Mouse (Mus musculus): ENCODE results near the gene Ank3.

Ank3 gene

DNA sequence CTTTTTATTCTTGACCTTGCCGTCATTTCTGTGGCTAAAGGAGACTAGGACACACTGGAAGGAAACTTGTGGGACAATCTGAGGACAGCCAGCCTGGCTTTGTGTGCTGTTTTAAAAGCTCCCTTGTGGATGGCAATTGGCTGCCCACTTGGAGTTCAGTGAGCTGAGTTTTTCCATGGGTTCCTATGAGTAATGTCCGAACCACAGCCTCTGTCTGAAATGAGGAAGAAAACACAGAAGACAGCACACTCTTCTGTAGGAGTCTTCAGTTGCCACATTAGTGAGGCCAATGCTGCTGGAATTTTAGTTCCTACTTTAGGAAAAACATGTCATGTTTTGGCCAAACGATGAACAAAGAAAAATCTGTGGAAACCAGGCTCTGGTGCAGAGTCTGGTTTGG is 380.7 kb downstream of the Ank3 start:
- no peak for DNase-seq (ENCODE audit: low read depth)

DNA sequence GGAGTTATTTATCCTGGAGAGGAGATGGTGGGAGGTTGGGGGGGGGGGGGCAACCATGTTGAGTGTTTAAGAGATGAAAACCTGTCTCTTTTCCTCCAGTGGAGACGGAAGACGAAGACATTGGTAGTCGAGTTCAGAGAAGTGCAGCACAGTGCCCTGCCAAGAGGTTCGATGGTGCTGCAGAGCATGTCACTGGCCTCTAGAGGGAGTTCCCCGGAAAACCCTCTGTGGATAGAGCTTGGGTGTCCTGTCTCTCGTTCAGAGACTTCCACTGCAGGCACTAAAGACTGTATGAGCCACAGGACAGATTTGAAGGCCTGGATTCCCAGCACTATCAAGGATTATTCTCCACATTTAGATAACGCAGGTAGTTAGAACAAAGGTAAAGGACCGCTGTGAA is 382.9 kb downstream of the Ank3 start:
- no peak for DNase-seq (ENCODE audit: low read depth)

DNA sequence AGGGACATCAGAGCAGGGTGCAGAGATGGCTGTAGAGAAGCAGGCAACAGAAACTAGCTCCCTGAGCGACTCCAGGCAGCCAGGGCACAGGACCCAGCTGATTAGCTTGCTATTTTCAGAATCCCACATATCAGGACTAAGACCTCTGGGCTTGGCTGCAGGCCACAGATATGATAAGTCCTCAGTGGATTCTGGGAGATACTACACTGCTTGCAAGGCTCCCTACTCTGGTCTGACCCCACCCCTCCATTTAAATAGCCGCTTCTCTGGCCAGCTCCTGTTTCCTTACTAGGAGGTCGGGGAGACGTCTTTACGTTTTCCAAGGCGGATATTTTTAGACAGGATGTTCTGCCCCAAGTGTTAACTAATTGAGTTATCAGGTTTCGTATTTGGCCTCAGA is 386.7 kb downstream of the Ank3 start:
- no peak for DNase-seq (ENCODE audit: low read depth)

DNA sequence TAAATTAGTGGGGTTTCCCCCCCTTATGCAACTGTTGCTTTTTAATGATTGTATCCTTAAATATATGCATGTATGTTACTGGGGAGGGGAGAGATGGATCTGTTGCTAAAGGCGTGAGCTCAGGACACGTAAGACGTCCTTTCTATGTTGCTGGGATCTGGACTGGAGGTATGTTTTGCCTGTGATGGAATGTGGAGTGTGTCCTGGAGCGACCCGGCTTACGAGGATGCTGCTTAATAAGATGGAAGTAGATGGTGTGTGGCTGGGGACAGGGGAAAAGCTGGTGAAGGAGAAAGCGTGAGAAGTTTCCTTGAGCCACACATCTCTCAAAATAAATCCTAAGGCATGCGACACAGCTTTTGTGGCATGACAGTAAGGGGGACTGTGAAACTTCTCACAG is 387.1 kb downstream of the Ank3 start:
- DNase-seq (ENCODE audit: low read depth): no peak

DNA sequence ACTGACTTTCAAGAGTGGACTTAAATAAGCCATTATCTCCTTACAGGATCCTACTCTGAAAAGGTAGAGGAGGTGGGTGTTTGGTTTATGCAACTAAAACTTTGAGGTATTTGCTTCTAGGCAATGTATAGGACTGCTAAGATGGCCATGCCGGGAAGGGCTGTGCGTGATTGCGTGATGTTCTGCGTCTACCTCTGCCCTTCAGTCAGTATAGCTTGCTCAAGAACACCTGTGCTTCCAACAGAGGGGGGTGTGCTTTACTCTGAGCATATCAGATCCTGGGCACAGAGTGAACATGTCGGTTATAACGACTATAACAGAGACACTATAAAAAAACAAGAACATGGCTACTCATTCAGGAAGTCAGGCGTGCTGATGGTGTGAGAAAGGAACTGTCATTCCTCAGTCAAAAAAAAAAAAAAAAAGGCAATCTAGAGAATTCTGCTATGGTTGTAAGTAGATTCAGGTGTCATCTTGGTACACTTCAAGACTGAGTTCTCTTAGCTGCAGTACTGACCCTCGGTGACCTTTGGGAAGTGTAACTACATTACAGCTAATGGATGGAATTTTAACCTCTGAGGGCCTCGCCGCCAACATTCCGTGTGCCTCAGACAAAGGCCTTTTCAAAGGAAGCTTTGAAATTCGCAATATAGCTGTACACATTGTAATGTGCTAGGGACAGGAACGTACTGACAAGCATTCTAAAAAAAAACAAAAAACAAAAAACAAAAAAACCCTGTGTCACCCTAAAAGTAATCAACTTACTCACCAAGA is 387.8 kb downstream of the Ank3 start:
- DNase-seq (ENCODE audit: low read depth): no peak

DNA sequence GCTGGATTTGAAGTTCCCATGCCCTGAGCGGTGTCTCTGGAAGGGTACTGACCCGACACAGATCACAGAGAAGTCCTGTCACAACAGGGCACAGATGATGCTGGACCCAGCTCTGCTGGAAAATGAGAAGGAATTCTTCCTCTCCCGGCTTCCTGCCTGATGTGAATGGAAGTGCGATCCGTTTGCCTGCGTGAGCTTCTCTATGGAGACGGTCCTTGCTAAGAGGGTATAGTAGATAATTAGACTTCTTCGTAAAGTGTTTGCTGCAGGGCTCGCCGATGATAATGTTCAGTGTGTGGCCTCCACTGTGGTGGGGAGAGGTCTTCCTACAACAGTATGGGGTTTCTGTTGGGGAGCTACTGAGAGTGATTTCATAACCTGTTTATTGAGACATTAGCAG is 388.8 kb downstream of the Ank3 start:
- DNase-seq (ENCODE audit: low read depth): no peak

DNA sequence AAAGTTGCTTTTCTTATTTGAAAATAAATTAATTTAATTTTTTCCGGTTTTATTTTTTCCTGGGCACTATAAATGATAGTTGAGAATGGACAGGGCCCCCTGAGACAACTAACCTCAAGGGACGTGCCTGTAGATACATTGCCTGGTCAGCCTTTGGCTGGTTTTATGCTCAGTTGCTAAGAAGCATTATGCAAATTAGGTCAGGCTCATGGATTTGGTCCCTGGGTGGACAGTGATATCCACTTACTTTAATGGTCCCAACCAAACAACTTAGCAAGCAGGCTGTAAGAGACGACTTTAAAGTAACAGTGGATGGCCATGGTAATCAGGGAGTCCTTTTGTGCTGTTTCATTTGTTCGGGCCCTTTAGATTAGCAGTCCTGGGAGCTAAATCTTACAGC is 392.0 kb downstream of the Ank3 start:
- no peak for DNase-seq (ENCODE audit: low read depth)

DNA sequence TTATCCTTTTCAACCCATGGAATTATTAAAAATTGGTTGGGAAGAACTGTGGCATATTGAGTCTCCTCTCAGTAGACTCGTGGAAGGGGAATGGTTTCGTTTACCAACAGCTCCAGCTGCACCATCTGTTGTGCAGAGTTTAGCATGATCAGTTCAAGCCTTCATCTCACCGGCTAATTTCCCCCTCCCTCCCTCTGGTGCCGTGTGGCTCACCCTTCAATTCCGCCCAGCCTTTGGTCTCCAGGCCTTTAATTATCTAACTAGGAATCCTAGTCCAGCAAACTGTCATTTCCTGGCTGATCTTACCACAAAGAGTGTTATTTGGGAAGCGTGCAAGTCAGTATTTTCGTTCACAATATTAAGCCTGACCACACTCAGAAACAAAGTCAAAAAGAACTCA is 393.4 kb downstream of the Ank3 start:
- DNase-seq (ENCODE audit: low read depth): no peak

DNA sequence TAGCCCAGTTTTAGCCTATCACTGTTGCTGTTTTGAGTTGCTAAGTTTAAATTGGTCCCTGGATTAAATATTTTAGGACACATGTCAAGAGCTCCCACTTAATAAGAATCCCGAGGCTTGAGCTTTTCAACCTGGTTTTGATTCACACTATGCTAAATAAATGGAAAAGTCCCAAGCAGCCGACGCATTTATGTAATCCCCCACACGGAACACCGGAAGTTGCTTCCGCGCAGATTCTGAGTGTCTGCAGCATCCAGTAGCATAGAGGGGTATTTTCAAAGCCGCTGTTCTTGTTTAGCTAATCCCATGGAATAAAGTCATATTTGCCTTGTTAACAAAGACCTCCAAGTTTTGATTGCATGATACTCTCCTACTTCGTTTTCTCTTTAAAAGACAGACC is 393.8 kb downstream of the Ank3 start:
- DNase-seq (ENCODE audit: low read depth): no peak

DNA sequence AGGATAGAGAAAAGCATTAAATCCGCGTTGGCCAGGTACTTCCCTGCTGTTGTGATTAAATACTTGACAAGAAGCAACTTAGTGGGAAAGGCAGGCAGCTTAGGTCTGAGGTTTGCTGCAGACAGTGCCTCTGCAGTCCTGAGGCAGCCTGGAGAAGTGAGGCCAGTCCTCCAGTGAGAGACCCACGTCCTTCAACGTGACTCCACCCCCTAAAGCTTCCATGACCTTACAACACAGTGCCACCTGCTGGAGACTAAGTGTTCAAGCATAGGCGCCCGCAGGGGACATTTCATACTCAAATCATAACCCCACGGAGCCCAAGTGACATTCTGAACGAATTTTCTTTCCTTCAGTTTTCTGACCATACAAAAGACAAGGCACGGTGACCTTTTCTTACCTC is 394.5 kb downstream of the Ank3 start:
- DNase-seq (ENCODE audit: low read depth): peak; percentile 29

DNA sequence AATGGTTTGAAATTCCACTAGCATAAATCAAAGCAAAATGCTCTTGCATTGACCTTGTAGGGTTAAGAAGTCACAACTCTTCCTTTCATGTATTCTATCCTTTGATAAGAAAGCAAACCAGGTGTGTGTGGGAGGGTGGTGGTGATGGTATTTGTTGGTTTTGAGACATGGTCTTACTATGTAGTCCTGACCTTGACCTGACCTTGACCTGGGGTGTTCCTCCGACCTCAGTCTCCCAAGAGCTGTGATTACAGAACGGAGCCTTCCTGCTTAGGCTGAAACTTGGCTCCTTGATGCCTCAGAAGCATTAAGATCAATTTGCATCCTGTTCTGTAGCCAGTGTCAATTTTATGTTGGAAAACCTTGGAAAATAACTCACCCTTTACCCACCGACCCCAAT is 397.1 kb downstream of the Ank3 start:
- DNase-seq (ENCODE audit: low read depth): no peak

DNA sequence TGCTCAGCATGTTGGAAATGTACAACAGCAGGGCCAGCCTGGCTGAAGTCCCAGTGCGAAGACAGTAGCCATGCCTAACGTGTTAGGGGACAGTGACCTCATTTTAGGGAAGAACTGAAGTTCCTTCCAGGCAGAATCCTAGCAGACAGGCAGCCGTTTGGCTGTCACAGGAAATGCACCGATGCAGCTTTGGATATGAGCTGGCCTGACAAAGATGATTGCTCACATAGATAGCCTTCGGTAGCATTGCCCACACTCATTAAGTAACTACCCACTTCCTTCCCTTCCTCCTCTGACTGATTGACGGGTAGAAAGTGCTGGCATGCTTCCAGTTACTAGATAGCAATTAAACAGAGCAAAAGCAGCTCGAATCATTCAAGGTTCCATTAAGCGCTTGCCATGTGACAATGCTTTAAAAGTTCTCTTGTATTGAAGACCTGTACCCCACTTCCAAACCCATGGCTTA is 397.9 kb downstream of the Ank3 start:
- no peak for DNase-seq (ENCODE audit: low read depth)

DNA sequence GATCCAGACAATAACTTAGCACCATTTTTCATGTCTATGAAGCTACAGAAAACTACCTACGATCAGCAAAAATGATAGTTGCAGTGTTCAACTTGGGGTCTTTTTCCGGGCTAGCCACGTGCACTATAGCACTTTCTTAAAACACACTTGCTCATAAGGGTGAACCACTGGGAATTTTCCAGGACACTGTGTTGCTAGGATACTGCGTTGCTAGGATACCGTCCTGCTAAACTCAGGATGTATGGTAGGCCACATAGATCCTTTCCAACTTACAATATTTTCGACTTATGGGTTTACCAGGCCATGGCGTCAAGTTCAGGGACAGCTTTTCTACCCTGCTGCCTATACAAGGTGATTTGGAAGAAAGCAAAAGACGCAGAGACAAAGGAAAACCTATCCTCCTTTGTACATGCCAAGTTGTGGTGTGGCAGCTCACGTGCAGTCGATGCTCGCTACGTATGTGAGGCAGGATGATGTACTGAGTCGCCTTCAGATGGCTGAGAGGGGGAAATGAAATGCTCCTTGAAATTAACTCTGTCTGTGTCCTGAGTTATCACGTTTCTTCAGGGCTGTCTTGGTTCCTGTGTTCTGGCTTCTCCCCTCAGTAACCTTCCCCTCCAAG is 404.7 kb downstream of the Ank3 start:
- DNase-seq (ENCODE audit: low read depth): no peak

DNA sequence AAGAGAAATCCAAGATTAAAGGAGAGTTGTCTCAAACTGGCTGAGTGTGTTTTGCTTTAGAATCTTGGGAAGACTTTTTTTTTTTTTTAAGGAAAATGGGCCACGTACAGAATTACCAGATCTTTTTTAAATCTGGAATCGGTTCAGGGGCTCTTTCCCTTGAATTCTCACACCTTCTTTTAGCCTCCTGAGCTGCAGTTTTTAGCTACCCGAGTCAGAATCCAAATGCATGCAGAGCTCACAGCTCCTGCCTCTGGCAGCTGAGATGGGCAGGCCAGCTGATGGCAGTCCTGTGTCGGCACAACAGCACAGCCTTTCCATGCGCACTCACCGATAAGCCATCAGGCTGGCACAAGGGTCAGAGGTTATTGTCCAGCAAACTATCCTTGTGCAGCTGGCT is 406.0 kb downstream of the Ank3 start:
- DNase-seq (ENCODE audit: low read depth): no peak

DNA sequence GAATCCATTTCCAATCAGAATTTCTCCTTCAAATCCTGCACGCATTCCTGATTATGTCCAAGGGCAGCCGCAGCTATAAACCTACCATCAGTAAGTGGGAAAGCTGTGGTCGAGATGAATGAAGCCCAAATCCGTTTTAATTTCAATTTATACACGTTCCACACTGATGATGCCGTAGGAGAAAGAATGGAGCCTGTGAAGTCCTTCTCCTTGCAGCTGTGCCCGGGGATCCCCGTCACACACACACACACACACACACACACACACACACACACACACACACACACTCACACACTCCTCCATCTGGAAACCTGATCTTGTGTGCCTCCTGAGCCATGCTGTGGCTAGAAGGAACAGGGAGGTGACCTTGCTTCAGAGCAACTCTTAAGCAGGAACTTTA is 412.2 kb downstream of the Ank3 start:
- DNase-seq (ENCODE audit: low read depth): no peak

DNA sequence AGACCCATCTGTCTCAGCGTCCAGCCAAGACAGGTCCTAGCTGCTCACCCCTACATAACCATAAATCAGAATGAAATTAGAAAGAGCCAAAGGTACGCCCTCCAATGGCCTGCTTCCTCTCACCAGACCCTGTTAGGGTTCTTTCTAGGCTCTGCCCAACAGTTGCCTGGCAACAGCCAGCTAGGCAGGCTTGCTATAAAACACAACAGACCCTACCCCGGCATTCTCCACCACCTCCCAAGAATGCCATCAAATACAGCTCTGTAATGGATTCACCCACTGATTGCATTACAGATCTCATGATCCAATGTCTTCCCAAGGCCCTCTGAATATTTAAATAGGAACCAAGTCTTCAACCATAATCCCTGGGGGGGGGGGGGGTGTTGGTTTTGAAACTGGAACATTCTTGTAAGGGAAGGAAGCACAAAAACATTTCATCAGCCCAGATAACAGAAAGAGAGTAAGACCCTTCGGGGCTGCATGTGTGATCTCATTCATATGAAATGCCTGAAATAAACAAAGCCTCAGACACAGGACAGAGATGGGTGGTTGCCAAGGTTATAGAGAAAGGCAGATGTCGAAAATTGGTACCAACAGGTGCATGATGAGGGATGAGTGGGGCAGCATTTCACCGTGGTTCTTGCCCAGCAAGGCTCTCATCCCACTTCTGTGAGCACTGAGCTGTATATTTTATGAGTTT is 415.4 kb downstream of the Ank3 start:
- no peak for DNase-seq (ENCODE audit: low read depth)

DNA sequence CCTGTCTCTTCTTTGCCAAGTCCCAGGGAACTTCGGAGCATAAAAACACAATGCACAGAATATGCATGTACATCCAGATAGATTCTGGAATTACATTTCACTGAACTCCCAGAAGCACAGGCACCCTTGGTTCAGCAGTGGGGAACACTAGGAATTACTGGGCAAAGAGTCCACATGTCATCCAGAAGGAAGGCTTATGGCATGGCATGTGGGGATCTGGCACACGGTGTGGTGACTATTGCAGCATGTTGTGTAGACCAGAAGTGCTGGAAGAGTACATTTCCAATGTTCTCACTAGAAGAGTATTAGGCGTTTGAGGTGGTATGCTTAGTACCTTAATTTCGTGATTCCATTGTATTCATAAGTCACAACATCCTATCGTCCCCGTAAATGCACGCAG is 422.7 kb downstream of the Ank3 start:
- DNase-seq (ENCODE audit: low read depth): no peak

DNA sequence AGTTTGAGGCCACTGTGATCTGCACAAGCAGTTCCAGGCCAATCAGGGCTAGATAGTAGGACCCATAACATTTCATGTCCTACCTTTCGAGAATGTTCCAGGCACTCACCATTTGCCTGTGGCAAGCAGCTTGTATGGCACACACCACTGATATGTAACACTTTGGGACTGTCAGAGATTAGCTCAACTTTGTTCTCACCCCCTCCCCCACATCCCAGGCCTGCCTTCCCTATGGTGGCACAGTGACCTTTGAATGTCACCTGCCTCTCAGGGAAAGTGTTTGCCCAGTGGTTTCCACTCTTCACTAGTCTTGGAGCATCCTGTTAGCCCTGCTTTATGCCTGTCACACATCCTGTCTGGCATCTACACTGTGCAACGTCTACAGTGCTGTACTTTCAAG is 430.2 kb downstream of the Ank3 start:
- no peak for DNase-seq (ENCODE audit: low read depth)

DNA sequence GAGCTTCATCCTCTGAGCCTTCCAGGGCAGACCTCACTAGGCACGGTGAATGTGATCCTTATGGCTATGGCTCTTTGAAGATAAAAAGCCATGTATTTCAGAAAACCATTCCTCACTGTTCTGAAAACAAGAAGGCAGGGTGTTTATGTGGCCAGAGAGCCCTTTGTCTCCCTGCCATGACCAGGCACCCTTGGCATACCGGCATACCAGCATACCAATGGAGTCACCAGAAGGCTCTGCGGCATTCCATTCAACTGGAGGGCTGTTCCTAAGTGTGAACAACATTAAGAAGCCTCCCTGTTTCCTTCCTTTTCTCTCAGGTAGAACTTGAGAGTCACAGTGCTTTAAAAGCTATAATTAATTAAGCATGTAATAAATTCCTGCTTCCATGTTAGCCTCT is 430.7 kb downstream of the Ank3 start:
- no peak for DNase-seq (ENCODE audit: low read depth)

DNA sequence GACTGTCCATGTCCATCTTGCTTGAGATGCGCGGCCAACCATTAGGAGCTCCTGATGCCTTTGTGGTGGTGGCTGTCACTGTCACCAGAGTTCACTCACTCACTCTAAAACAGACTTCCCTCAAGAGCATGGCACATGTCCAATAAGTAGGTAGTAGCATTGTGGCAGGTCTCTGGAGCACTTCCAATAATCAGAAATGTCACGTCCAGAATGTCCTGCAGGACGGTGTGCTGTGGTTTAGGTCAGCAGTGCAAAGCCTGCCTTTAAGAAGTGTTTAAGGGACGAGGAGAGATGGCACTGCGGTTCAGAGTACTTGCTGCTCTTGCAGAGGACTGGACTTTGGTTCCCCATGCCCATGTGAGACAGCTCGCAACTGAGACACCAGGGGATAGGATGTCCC is 433.0 kb downstream of the Ank3 start:
- no peak for DNase-seq (ENCODE audit: low read depth)

DNA sequence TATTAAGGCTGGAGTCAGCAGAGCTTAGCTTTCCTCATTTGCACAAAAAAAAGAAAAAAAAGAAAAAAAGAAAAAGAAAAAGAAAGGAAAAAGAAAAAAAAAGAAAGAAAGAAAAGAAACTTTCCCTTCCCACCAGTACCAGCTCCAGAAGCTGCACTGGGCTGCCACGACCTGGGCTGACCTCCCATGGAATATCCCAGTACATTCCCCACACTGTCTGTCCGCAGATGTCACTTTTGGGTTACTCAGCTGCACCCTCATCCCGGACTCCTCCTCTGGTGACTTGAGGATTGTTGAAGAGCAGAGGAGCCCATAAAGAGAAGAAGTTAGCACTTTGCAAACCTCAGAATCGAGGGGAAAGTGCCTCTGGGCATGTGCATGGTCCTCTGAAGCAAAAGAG is 433.7 kb downstream of the Ank3 start:
- DNase-seq (ENCODE audit: low read depth): no peak

DNA sequence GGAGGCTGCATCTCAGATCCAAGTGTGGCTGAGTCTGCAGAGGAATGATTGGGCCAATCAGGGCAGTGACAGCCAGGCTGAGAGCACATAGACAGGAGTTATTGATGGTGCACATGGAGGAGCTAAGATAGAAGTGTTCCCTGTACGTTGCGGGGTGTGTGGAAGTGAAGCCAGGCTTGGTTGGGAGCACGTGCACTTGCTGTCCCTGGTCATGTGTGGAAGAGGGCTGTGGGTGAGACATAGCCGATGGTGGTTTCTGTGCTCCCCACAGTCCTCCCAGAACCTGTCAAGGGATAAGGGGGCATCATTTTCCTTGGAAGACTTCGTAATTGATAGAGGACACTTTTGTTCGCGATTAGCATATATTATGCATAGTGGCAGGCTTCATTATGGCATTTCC is 434.2 kb downstream of the Ank3 start:
- DNase-seq (ENCODE audit: low read depth): no peak

DNA sequence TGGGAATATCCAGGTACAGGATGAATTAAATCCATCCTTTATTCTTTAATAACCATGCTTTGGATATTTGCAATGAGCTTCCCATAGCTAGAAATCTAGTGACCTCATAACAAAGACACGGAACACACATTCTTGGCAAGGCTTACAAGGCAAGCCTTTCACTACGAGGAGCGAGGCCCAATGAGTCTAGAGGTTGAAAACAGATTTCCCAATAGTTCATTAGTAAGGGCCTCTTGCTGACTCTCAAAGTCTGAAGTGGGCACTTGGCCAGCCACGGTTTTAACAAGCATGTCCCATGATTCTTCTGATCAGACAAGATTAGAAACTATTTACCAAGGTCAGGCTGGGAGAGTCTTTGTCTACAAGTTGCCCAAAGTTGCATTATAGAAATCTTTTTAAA is 436.1 kb downstream of the Ank3 start:
- no peak for DNase-seq (ENCODE audit: low read depth)
